Mouse (Mus musculus): ENCODE results near the gene Hspa1b.
"Not testable (repeated sequence)": the region's sequence is repeated elsewhere in the genome, so short reads cannot be mapped to it uniquely, and the experiment has no call there.

Hspa1b gene

GRCm38 (mm10) chr17:34953258-34953657 lies 5.8 kb downstream of the Hspa1b start:
- no peak for DNase-seq

GRCm38 (mm10) chr17:34952378-34953040 lies 6.5 kb downstream of the Hspa1b start:
- peak; percentile 85 for DNase-seq

- DNase-seq, result no peak
Measured at GRCm38 (mm10) chr17:34951636-34952377, 7.2 kb downstream of the Hspa1b start.

GRCm38 (mm10) chr17:34950514-34951455 lies 8.3 kb downstream of the Hspa1b start:
- DNase-seq, result no peak

GRCm38 (mm10) chr17:34949553-34949969 lies 9.5 kb downstream of the Hspa1b start:
- DNase-seq, result no peak

GRCm38 (mm10) chr17:34948721-34949552 lies 10.1 kb downstream of the Hspa1b start:
- DNase-seq, result not testable (repeated sequence)

- DNase-seq, result peak; percentile 39
Measured at GRCm38 (mm10) chr17:34947606-34948005, 11.4 kb downstream of the Hspa1b start.

- DNase-seq, result no peak
Measured at GRCm38 (mm10) chr17:34946486-34947140, 12.4 kb downstream of the Hspa1b start.

- no peak for DNase-seq
Measured at GRCm38 (mm10) chr17:34944362-34944761, 14.7 kb downstream of the Hspa1b start.

GRCm38 (mm10) chr17:34943128-34943815 lies 15.8 kb downstream of the Hspa1b start:
- no peak for DNase-seq

GRCm38 (mm10) chr17:34941344-34942041 lies 17.5 kb downstream of the Hspa1b start:
- no peak for DNase-seq

GRCm38 (mm10) chr17:34937960-34938505 lies 21.0 kb downstream of the Hspa1b start:
- no peak for DNase-seq

- no peak for DNase-seq
Measured at GRCm38 (mm10) chr17:34934830-34935229, 24.2 kb downstream of the Hspa1b start.

- DNase-seq, result no peak
Measured at GRCm38 (mm10) chr17:34934031-34934430, 25.0 kb downstream of the Hspa1b start.

- DNase-seq, result no peak
Measured at GRCm38 (mm10) chr17:34932287-34932686, 26.8 kb downstream of the Hspa1b start.

GRCm38 (mm10) chr17:34931735-34932098 lies 27.3 kb downstream of the Hspa1b start:
- no peak for DNase-seq

GRCm38 (mm10) chr17:34931061-34931734 lies 27.8 kb downstream of the Hspa1b start, which contains the start of gene Neu1:
Gene Neu1 (plus strand): TSS chr17:34931253.
- DNase-seq, result peak; percentile 99

- DNase-seq, result no peak
Measured at GRCm38 (mm10) chr17:34928841-34929240, 30.2 kb downstream of the Hspa1b start.

GRCm38 (mm10) chr17:34927306-34928019 lies 31.6 kb downstream of the Hspa1b start:
- no peak for DNase-seq
